Mouse (Mus musculus) B cell, adult 2 months (primary cell): ENCODE results near the gene Mcts2.

Experiments used
- DNase-seq, 2 experiments: peaks; one replicate each; pipeline ENCODE4 v3.0.0; 2022

Gene Mcts2

DNA sequence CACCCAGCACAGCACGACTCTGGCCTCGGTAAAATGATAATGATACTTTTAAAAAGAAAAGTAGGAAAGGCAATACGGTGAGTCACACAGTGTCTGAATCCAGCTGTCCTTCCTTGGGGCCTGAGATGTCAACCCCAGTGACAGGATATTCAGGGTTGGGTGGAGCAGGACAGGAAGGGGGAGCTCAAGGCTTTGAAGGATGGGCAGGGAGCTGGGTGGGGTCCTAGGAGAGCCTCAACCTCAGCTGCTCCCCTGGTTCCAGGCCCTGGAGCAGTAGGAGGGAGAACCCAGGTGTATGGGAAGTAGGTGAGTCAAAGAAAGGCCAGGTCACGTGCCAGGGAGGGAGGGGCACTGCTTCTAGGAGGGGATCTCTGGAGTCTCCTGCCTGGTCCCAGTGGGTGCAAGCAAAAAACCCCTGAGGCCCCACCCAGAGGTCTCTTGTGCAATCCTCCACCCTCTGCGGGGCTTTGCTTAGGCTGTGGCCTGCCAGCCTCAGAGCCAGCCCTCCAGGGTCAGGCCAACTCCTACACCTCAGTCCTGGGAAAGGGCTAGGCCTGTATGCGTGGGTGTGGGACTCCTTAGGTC is 40.0 kb downstream of the Mcts2 start:
- DNase-seq: no peak

GRCm38 (mm10) chr2:152727795-152728510 is 41.1 kb downstream of the Mcts2 start:
- no peak for DNase-seq

- DNase-seq: no peak
Measured at GRCm38 (mm10) chr2:152728594-152728993, 41.8 kb downstream of the Mcts2 start.

DNA sequence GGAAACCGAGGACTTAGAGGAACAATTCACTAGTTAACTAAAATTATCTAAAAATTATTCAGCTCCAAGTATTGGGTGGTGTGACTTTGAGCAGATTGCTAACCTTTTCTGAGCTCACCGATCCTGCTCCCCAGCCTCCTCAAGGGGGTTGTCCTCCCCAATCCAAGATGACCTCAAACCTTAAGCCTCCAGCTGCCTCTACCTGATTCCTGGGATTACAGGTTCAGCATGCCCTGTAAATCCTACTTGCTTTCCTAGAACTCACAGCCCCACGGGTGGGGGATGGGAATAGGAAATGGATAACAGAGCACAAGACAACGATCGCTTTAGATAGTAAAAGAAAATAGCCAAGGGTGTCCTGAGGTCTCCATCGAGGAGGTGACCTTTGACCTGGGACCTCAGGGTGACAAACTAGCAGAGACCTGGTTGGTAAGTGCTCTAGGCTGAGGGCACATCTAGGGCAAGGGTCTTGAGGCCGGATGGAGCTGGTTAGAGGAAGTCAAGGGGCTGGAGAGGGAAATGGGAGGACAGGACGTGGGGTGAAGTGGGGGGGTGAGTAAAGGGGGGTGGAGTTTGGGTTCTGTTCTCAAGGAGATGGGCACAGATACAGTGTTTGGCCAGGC is 42.3 kb downstream of the Mcts2 start:
- DNase-seq: no peak

- DNase-seq: no peak
Measured at GRCm38 (mm10) chr2:152729636-152730020, 42.8 kb downstream of the Mcts2 start.

DNA sequence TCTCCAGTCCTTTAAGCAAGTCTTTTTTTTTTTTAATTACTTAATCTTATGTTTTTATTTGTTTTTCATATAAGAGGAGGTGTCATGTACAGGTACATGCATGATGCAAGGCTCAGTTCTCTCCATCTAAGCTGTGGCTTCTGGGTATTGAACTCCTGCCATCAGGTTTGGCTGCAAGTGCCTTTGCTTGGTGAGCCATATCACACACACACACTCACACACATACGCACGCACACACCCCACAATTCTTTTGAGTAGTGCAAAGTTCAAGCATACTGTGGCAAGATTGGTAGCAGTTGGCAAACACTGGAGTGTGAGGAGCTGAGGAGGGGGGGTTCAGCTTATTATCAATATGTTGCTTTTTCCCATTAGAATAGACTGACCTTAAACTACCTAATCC is 46.4 kb downstream of the Mcts2 start:
- peak; percentile 31 to 36 for DNase-seq

GRCm38 (mm10) chr2:152734501-152734900 is 47.7 kb downstream of the Mcts2 start:
- DNase-seq: no peak

GRCm38 (mm10) chr2:152734984-152735383 is 48.1 kb downstream of the Mcts2 start:
- DNase-seq: peak; percentile 71 to 73

DNA sequence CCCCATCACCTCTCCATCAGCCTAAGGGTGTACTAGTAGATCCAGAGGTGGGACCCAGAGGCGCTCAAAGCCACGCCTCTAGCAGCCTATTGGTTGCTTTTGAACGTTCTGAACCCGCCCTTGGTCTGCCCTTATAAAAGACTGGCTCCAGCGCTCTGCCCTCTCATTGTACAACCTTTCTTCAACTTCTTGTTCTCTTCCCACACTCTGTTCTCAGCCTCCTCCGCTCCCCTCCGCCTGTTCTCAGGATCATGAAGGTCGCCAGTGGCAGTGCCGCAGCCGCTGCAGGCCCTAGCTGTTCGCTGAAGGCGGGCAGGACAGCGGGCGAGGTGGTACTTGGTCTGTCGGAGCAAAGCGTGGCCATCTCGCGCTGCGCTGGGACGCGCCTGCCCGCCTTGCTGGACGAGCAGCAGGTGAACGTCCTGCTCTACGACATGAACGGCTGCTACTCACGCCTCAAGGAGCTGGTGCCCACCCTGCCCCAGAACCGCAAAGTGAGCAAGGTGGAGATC is 49.3 kb downstream of the Mcts2 start, which contains the start of gene Id1:
Id1 (plus strand) TSS at position 162 of the 512 bp plus-strand sequence.
- DNase-seq: peak; percentile 45 to 54

DNA sequence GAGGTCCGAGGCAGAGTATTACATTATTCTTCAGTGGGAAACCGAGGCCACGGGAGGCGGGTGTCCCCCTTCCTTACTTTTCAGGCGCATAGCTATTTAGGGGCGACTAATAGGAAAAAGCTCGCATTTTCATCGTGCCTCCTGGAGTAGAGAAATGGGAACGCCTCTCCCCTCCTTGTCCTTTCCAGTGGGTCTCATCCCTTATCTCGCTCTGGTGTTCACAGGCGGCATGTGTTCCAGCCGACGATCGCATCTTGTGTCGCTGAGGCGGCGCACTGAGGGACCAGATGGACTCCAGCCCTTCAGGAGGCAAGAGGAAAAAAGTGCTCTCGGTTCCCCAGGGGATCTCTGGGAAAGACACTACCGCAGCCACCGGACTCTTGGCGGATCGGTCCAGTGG is 49.9 kb downstream of the Mcts2 start:
- peak in 1 of 2 experiments; percentile 10 for DNase-seq
